Mouse (Mus musculus) bone marrow, adult 2 months (tissue): ENCODE results near the gene Tmub1. TPM values are rescaled to one million over a fixed set of nuclear protein-coding genes. Genes with fewer than 3 reads are reported as not detected.

Experiments used
- H3K27ac ChIP-seq: fragments of 200-500 bp; 2 replicates; pipeline ENCODE4 v1.5.1; 2012; ENCODE audit warnings: low read depth, mild to moderate bottlenecking, control low read depth, inconsistent platforms, low read length; ENCODE audit not compliant: control insufficient read depth, poor library complexity, insufficient read depth
- H3K4me1 ChIP-seq: fragments of 200-500 bp; 2 replicates; pipeline ENCODE4 v1.6.1; 2011; ENCODE audit warnings: low read length; ENCODE audit not compliant: control insufficient read depth, insufficient read depth
- H3K4me3 ChIP-seq: fragments of 200-500 bp; replicated peaks from 2 replicates; pipeline ENCODE3; 2011; ENCODE audit warnings: mild to moderate bottlenecking, low read depth, low read length, control low read depth; ENCODE audit not compliant: control insufficient read depth
- CTCF ChIP-seq: fragments of 200-500 bp; IDR thresholded peaks from 2 replicates; pipeline ENCODE4 v1.5.1; 2011; ENCODE audit warnings: low read length, control low read depth; ENCODE audit not compliant: control insufficient read depth, insufficient read depth
- POLR2A ChIP-seq: fragments of 200-500 bp; IDR thresholded peaks from 2 replicates; pipeline ENCODE4 v1.6.1; 2011; ENCODE audit warnings: low read depth, mild to moderate bottlenecking, control low read depth, low read length, borderline replicate concordance; ENCODE audit not compliant: control insufficient read depth
- WGBS: fragments of 180-500 bp; shearing (Covaris S2); methylation state at CpG from one replicate; pipeline ENCODE4 v1.1.7; 2018; 5-methylcytosine and 5-hydroxymethylcytosine counted together
- polyA plus RNA-seq: library from polyadenylated mRNA; stranded (reverse); fragments of >200 nt; gene quantifications from 2 replicates; pipeline ENCODE4 v1.2.4, GENCODE M21; 2011; ENCODE audit warnings: low replicate concordance; ENCODE audit not compliant: missing spikeins, insufficient read depth, insufficient read length

Tmub1 gene
- polyA plus RNA-seq, 1 experiment = 22.1 TPM

DNA sequence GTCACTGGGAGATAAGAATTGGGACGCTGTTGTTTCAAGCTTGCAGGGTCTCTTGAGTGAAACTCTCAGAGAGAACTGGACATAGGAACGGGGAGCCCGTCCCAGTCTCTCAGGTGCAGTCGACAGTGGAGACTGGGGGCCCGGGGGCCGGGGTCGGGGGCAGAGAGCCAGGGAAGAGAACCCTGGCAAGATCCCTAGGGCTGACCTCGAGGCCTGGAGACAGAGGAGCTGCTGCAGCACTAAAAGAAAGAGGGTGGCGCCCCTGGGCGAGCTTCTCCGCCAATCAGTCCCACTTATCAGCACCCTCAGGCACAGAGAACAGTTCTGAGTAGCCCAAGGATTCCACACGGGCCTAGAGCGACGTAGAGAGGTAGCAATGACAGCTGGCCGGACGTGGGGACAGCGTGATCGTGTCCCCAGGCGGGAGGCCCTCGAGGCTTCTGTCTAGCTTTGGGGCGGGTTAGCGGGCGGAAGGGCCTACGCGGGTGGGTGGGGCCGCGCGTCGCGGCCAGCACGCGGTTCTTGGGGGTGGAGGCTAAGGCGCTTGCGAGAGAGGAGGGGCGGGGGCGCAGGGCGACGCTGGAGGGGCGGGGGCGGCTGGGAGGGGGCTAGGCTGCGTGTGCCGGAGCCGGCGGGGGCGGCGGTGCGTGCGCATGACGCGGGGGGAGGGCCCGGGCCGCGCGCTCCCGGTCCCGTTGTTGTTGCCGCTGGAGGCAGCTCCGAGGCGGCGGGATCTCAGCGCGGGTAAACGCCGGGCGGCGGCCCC is 3.8 kb upstream of the Tmub1 start:
- Histone ChIP-seq H3K4me1 (peaks cover 2% of the 10 kb centered on the region), H3K4me3 (peak overlapping the region; percentile 70), H3K27ac (peak overlapping the region; percentile 89)
- TF ChIP-seq CTCF (peak; percentile 0; the same call in 1 of the 2 replicates), POLR2A (peak; percentile 81)
- 4% methylated on average over 59 of the region's 66 CpGs for WGBS

DNA sequence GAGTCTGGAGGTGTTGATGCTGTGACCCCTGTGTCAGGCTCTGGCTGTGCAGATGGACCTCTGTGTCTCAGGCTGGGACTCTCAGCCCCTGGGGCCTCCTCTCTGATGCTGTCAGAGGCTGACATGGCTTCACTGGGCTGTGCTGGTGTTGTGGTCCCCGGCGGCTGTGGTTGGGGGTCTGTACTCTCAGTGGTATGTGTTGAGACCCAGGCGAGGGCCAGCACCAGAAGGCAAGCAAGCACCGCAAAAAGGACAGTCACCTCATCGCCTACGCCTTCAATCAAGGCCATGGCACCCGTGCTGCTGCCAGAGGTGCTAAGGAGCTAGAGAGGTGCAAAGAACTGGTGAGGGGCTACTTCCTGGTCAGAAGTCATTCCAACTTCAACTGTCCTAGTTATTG is 1.0 kb downstream of the Tmub1 start:
- Histone ChIP-seq H3K27ac (no peak overlapping the region), H3K4me3 (no peak overlapping the region), H3K4me1 (peaks cover 1% of the 10 kb centered on the region; the same call in 1 of the 2 replicates)
- 92% methylated on average over 7 of the region's 7 CpGs for WGBS
- TF ChIP-seq POLR2A = no peak
- TF ChIP-seq CTCF = no peak

DNA sequence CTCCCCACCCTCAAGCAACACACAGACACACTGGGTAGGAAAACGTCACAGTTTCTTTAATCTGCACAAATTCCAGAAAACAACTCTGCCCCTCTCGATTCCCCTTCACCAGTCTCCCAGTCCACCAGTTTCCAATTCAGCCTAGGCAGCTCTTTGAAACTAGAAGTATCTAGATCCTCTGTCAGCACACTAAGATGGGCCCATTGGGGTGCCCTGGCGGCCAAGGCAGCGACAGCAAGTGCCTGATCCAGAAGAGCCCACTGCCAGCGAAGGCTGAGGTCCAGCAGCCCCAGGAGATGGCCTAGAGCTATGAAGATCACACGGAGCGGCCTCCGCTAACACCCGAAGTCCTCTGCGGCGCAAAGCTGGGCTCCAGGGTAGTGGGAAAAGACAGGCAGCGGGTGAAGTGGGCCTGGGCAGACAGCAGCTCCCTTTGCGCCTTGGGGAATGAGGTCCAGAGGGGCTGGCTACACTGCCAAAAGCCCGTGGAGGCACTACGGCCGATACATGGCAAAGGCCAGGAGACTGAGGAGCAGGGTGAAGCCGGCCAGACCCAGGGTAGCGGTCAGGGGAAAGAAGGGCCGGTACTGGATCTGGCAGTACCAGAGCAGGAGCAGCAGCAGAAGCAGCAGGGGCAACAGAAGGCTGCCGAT is 2.1 kb downstream of the Tmub1 start:
- Histone ChIP-seq H3K4me3 (peak overlapping the region; percentile 87), H3K27ac (peak overlapping the region; percentile 86), H3K4me1 (peaks cover 1% of the 10 kb centered on the region; the same call in 1 of the 2 replicates)
- 72% methylated on average over 20 of the region's 20 CpGs for WGBS
- TF ChIP-seq CTCF (no peak), POLR2A (no peak)

DNA sequence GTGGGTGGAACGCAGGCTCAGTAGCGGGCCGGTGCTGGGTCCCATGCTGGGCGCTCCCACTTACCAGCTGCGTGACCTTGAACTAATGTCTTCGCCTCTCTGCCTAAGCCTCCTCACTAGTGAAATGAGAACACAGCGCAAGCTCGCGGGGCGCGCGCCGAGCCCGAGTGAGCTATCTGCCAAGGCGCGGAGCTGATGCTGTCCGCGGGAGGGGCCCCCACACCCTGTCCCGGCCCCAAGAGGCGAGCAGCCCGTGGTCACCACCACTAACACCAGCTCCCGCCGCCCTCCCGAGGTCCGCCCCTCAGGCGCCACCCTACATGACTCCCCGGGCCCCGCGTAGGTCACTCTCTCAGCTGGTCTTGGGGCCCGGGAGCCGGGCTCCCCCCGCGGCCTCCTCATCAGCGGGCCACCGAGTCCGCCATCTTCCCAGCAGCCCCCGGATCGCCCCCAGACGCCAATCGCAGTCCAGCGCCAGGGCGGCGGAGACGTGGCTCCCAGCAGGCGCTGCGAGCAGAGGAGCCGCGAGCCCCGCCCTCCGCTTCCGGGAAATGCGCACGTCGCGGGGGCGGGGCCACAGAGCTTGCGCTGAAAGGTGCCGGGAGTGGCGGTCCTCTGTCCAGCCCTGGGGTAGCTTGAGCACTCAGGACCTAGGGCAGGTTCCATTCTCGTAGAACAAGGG is 2.8 kb downstream of the Tmub1 start, which contains the start of gene Fastk:
Gene Fastk, minus strand, starts transcription at position 542 of the 682 bp plus-strand sequence.
- peaks cover 1% of the 10 kb centered on the region; the same call in 1 of the 2 replicates for H3K4me1 ChIP-seq
- H3K4me3 ChIP-seq = peak within 1 kb of the TSS; percentile 87
- WGBS = under 1% methylated on average over 60 of the region's 60 CpGs
- TF ChIP-seq CTCF (peak; percentile 4; the same call in 1 of the 2 replicates), POLR2A (peak; percentile 74; the same call in 1 of the 2 replicates)
- H3K27ac ChIP-seq = peak within 1 kb of the TSS; percentile 86

- no peak overlapping the region for H3K27ac ChIP-seq
- peaks cover 1% of the 10 kb centered on the region; the same call in 1 of the 2 replicates for H3K4me1 ChIP-seq
- H3K4me3 ChIP-seq = peak overlapping the region; percentile 19
- TF ChIP-seq POLR2A (no peak), CTCF (no peak)
- WGBS = 85% methylated on average over 12 of the region's 12 CpGs
These were observed 3.7 kb downstream of the Tmub1 start for GRCm38 (mm10) chr5:24443927-24444326.

DNA sequence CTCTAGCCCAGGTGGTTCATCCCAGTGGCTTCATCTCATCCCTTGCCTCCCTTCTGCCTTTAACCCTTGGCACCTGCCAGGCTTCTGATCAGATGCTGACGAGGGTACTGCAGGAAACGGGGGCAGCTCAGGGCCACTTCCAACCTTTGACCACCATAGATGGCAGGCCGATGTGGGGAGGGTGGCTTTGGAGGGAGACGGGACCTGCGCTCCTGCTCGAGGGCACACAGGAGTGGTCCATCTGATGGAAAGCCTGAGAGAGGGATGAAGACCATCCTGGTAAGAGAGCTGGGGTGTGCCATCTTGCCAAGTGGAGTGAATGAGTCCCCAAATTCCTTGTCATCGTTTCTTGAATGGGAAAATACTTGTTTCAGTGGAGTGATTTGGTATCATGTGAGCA is 4.5 kb downstream of the Tmub1 start:
- Histone ChIP-seq H3K4me1 (peaks cover 1% of the 10 kb centered on the region; the same call in 1 of the 2 replicates), H3K27ac (no peak overlapping the region), H3K4me3 (no peak overlapping the region)
- WGBS = 86% methylated on average over 7 of the region's 7 CpGs
- no peak for TF ChIP-seq CTCF
- TF ChIP-seq POLR2A = no peak

DNA sequence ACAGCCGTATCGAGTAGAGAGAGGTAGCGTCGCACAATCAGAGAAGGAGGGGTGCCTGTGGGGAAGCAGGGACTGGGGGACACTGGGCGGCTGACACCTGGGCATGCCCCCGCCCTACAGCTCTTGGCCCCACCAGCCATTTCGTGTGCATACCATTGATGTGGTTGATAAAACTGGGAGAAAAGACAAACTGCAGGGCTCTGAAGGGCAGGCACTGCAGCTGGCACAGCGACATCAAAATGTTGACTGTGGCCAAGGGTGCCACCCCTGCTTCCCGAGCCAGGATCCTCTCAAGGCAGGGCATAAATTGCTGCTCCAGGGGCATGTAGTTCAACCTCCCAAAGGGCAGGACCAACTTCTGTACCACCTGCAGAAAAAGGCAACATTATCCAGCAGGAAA is 5.6 kb downstream of the Tmub1 start:
- no peak for TF ChIP-seq CTCF
- H3K4me1 ChIP-seq = peaks cover 1% of the 10 kb centered on the region; the same call in 1 of the 2 replicates
- WGBS = 87% methylated on average over 9 of the region's 9 CpGs
- no peak overlapping the region for H3K27ac ChIP-seq
- H3K4me3 ChIP-seq = no peak overlapping the region

DNA sequence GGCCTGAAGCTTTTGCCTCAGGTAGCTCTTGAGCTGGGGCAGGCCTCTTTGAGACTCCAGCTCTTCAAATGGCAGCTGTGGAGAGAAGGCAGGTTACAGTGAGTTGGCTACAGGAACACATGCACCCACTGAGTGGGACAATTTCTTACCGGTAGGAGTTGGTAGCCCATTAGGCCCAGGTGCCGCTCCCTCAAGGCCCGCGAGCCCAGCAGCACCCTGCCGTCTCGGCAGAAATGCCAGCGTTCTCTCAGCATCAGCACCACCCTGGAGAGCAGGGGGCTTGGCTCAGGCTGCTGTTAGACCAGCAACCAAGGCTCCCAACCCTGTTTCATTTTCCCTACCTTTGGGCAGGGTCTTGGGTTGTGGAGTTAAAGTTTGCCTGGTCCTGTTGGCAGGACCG is 6.5 kb downstream of the Tmub1 start:
- Histone ChIP-seq H3K4me3 (no peak overlapping the region), H3K4me1 (peaks cover 1% of the 10 kb centered on the region; the same call in 1 of the 2 replicates), H3K27ac (no peak overlapping the region)
- WGBS = 95% methylated on average over 8 of the region's 8 CpGs
- TF ChIP-seq CTCF = no peak
- no peak for TF ChIP-seq POLR2A
